Mouse (Mus musculus) adrenal gland, postnatal 25 days (tissue): Measurements from ENCODE around the gene Emp1. TPM values are rescaled to one million over a fixed set of nuclear protein-coding genes. Genes with fewer than 3 reads are reported as not detected.

ENCODE experiments used
- DNase-seq: peaks from one replicate; pipeline ENCODE4 v3.0.0; 2021; ENCODE audit warnings: mixed read lengths
- long read RNA-seq: library from polyadenylated mRNA; stranded (forward); transcript quantifications from one replicate; pipeline ENCODE4 v2.0.0, GENCODE M21; 2021
- total RNA-seq: library from RNA; stranded (reverse); gene quantifications from 2 replicates; pipeline ENCODE4 v1.2.3, GENCODE M21; 2021

Gene Emp1
- 29.8 and 31.3 TPM in 2 replicates for total RNA-seq
- long read RNA-seq, partial matches to known transcripts = 8 of 12 reads
- long read RNA-seq, other reads (novel, unspliced or antisense) = 0 of 12 reads

DNA sequence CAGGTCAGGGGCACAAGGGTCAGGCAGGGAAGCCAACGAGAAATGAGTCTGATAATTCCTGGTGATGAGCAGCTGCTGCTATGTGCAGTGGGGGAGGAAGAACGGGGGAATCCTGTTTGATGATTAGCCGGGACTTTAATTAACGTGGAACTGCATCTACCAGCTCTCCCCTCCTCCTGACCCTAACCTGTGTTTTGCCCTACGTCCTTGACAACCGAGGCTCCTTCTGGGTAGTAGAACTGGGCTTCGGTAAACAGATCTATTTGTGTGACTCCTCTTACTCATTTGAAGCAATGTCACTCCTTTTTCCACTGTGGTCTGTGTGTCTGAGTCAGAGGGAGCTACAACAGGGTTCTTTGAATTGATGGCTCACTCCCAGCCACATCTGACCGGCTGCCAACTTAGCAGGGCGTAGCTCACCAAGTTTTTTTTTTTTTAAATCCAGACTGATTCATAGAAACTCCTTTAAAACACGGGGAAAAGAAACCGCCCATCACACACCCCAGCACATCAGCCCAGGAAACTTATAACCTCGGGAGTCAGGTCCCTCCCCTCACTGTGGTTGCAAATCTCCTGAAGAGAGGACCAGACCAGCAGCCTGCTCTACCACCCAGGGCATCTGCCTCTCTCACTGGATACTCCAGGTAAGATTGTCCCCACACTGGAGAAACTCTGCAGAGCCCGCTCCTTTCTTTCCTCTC, at the start of gene Emp1:
Emp1 (plus strand) TSS at position 87 of the 701 bp plus-strand sequence.
- DNase-seq = peak; percentile 86

DNA sequence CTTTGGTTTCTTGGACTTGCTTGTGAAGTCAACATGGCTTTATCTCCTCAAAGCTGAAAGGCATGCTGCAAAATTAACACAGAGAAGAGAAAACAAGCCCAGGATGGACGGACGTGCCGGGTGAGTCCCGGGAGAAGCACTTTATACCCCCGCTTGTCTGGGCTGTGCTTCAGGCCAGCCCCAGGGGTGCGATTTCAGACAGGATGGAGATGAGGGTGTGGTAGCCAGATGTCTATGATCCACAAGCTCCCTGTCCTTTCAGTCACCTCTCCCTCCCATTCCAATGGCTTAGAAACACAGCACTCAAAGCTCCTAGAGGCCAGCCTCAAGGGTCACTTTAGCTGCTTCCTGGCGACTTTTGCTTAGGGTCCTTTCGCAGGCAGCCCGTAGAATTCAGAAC, 48.4 kb upstream of the Emp1 start:
- DNase-seq = no peak

DNA sequence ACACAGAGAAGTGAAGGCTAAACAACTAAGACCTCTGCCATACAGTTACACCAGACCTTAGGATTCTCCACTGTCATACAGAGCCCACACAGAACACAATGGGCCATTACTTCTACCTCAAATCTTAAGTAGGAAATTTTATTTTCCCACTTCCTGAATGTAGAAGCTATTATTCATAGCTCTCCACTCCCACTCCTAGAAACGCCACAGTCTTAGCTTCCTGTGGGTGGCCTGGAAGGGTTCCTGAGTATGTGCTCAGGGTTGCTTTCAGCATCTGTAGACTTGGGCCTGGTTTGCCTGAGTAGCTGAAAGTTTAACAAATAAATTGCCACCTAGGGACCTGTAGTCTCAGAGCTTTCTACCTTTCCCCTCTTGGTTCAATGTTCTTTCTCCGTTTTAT, 46.2 kb upstream of the Emp1 start:
- no peak for DNase-seq

DNA sequence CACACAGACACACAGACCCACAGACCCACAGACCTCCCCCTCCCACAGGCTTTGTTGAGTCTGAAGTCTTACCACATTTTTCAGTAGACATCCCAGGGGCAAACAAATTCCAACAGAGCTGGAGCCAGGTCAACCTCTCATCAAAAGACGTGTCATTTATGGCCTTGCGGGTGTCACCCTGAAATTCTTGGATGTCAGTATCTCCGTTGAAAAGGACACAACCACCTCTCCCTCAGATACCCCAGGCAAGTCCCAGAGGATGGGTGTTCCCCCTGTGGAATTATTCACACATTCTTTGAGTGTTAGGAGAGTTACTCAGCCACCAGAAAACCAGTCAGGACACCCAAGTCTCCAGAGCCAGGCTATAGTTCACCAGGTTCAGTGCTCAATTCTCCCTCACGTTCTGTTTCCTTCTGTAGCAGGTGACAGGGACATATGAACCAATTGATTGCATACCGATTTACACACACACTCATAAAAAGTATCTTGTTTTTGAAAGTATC, 42.9 kb upstream of the Emp1 start:
- DNase-seq = no peak

DNA sequence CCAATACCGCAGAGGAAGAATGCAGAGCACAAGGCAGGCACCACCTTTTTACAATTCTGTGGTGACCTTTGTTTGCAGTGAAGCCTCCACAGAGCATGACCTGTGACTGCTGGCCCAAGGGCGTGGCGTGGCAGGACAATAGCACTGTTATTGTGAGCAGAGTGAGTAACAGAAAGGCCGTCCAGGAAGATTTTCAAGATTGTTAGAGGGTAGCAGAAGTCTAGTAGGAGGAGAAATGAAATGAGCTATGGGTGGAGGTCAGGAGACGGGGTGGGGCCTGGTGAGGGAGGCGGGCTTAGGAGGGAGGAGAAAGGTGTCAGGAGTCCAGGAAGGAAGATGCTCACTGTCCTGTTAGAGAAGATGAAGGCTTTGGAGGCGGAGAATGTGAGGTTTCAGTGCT, 39.6 kb upstream of the Emp1 start:
- DNase-seq = no peak

DNA sequence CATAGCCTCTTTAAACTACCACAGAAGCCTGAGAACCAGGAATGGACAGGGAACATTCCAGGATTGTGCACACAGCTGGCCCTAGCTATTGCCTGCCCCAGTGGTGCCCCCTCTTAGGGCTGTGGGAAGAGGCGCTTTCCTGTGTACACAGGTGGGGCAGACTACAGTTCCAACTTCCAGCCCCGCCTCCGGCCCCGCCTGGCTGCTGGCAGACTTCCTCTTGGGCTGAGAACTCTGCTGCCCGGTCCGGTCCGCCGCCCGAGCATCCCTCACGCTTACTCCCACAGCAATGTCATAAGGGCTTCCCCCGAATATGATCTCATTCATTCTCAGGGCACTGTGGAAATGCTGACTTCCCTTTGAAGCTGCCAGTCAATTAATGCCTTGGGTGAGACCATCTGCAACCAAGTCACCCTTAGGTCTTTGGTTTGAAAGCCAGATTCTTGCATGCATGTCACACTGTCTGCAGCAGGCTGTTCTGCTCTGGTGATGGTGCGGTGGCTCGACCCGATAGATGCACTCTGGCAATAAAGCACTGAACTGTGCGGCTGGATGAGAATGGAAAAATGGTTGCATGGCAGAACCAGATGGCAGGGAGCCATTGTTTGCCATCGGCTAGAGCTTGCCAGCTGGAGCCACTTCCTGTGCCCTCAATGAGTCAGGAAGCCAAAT, 38.9 kb upstream of the Emp1 start:
- DNase-seq = peak; percentile 48

DNA sequence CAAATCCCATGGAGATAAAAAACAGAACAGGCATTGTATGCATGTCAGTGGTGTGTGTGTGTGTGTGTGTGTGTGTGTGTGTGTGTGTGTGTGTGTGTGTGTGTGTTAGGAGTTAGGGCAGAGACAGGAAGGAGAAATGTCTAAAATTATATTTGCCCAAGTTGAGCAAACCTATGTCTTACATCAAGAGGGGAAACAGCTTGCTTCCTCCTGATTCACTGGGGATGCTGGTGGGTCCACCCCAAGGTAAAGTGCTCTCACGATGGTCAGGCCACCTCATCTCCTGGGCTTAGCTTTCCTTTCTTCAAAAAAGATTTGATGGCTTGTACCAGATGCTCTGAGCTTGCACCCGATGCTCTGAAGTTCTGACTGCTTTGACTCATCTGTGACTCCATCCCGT, 38.2 kb upstream of the Emp1 start:
- DNase-seq = no peak

DNA sequence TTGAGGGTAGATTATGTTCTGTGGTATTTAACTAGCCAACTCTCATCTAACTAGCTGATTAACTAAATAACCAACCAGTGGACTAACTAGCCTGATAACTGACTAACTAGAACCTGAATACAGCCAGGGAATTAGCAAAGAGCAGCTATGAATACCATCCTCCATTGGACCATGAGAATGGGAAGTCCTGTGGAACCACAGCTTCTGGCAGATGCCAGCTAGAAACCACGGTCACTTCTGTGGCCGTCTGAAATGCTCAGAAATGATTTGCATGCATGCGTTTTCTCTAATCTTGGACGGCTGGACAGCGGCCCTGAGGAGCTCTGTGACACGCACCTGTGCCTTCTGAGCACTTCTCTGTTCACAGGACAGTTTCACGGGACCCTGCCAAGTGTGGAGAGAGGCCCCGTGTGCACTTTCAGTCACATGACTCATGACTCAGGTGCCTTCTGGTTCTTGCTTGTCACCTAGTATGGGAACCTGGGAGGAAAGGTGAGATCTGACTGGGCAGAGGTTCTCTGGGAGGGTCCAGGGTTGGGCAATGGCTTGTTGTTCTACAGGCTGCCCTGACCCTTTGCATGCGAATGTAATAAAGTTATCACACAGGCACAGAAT, 37.6 kb upstream of the Emp1 start:
- DNase-seq = no peak

DNA sequence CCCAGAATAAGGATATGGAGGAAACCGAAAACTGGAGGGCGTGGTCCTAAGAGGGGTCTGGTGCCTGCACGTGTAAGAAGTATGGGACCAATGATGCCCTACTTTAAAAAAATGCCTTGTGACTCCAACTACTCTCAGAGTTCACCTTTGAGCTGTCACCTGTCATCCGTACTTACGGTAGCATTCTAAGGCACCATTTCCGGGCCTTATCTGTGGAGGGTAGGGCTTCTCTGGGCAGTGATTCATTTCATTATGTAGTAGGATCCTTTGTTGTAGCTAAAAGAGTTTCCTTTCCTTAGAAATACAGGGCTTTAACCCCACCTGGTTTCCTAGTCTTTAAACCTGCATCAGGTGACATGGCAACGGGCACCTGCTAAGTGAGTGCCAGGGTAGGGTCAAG, 35.5 kb upstream of the Emp1 start:
- DNase-seq = no peak

DNA sequence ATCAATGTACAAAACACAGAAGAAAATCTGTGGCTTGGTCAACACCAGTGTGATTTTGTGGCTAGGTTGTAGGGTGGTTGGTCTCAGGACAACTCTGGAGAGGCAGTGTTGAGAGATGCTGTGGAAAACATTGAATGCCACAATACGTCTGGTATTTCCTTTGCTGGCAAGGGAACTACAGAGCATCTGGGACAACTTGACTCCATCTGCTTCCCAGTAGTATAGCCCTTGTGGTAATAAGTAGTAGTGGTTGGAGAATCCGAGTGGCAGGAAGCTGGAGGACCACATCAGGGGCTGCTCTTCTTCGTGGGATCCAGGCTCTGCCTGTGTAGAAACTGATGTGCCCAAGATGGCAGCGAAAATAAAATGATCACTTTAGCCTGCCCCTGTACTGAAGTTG, 30.4 kb upstream of the Emp1 start:
- DNase-seq = no peak

DNA sequence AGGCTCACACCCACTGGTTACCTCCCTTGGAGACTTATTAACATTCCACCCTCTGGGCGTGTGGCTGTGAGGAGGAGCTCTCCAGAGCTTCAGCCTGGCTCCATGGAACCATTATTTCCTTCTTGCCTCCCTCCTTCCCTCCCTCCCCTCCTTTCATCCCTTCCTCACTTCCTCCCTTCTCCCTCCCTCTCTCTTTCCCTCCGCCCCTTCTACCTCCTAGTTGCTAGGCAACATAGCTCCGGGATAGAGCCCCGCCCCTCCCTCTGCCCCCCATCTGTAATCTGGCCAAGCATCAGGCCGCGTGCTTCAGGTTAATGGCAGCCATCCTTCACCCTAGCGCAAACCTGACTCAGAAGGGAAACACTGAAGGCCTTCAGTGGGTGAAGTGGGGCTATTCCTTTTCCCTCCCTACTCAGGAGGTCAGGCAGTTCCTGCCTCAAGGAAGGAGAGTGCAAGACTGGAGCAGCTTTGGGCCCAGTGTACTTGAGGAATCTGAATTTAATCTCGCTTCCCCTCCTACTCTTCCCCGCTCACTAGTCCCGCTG, 29.5 kb upstream of the Emp1 start:
- DNase-seq = no peak

DNA sequence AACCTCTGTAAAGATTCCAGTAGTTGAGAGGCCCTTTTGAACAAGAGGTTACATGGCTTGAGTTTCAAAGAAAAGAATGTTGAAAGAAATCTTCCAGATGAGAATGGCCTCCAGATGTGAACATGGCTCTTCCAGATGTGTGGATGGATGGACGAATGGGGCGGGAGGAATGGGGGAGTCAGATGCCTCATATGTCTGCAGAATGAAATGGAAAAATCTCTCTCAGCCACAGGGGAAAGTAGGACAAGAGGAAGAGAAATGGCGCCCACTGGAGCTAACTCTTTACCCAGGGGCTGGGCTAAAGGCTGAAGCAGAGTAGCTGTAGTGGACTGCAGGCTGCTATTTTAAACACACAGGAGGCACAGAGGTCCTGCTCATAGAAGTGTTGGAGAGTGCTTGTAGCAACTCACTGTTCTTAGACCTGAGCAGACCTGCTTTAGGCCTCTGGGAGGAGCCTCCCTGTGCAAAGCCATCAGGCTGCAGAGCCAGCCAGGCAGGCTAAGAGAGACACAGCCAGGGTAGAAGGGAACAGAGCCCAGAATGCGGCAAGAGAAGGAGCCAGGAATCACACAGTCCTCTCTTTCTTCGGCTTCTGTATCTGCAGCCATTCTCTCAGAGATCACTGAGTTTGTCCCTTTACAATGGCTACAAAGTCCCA, 28.2 kb upstream of the Emp1 start:
- DNase-seq = no peak

DNA sequence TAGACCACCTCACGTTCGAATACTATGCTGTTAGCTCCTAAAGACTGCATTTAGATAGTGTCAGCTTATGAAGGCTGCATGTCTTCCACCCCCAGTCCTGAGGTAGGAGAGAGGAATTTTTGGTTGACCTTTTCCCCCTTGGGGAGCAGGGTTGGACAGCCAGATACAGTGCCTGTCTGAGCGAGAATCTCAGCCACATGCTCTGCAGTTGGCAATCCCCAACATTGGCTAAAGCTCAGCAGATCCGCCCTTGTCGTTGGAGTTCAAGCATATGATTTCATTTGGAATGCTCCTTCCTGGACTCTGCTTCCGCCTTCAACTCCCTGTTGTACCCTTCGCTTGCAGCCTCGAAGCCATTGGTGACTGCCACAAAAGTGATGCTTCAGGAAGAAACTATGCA, 26.0 kb upstream of the Emp1 start:
- DNase-seq = no peak

DNA sequence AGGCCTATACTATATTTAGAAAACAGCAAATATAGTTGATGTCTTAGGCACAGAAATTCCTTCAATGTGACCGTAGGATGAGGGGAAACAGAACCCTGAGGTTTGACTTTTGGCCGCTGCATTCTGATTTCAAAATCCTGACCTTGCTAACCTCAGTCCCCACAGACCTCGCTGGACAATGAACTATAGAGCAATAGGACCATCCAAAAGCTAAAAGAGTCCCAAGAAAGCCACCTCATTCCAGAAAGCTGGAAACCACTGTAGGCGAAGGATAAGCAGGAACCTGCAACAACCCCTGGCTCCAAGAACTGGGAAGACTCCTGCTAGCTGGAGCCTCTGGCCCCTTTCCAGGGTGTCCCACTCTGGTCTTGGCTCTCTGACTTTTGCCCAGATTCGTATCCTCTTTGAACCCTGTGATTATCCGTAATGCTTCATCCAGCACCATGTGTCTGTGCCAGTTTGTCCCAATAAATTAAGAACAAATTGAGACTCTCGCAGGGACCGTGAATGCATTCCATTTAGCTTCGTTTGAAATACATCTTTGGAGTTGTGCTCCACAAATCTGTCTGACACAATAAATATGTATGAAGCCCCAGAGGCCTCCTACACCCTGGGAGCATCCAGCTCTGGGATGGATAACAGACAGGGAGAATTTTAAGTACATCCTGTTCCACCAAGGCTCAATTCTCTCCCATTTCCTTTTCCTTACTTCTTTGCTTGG, 21.8 kb upstream of the Emp1 start:
- no peak for DNase-seq

DNA sequence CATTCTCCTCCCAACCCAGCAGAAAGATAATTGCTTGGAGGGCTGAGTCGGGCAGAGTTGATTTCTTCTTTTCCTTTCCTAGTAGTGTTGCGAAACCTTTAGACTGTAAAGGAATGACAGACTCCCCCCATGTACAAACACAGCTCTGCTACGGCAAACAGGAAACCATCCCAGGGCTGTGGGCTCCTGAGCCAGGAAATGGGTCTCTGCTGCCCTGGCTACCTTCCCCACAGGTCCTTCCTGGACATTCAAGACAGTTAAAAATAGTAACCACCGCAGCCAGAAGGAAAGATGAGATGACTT, 21.3 kb upstream of the Emp1 start:
- DNase-seq = no peak

DNA sequence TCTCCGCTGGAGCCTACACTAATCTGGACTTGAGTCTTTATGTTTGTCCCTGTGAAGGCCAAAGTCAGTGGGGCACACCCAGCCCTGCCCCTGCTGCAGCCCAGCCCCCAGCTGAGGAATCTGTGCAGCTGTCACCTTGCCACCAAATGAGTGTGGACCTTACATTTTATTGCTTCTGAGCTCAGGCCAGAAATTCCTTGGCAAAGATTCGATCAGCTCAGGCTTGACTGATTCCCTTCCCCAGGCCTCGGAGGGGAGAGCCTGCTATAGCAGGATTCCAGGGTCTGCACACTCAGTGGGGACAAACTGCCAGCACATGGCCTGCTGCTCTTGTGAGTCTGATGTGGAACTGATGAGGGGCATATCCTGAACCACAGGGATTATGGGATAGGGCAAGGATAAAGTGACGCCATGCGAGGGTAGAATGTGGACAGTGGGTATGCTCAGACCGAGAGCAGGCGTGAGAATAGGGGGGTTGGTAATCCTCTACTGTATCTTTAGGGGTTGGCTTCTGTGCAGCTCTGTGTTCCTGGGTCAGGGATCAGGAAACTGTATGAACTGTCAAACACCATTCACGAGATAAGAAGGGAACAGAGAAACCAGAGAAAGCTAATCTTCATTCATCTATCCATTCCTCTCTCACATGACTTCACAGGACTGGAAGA, 10.6 kb upstream of the Emp1 start:
- no peak for DNase-seq

DNA sequence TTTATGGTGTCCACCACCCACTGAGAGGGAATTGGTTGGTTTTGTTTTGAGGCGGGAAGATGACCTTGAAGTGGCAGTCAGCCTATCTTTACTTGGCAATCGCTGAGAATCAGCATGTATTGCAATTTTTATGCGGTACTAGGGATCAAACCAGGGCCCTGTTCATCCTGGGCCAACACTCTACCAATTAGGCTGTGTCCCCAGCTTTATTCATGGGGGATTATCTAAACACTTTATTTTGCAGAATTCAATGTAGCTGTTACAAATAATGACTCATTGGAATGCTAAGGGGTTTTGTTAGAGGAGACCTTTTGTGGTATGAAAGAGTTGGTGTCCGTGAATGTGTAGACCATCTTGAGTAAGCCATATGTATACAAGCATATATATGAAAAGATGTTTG, 9.8 kb upstream of the Emp1 start:
- no peak for DNase-seq

DNA sequence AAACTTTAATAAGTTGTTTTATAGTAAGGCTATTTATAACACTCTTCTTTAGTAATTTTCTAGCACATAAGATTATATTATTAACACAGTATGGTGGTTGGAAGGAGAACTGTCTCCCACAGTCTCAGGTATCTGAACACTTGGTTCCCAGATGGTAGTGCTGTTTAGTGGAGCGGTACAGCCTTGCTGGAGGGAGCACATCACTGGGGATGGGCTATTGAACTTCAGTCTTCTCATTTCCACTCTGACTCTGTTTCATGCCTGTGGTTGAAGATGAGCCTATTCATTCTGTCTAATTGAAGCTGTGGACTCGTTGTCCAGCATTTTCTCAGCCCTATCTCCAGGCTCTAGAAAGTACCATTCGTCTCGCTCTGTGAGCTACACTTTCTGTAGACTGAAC, 7.4 kb upstream of the Emp1 start:
- no peak for DNase-seq

DNA sequence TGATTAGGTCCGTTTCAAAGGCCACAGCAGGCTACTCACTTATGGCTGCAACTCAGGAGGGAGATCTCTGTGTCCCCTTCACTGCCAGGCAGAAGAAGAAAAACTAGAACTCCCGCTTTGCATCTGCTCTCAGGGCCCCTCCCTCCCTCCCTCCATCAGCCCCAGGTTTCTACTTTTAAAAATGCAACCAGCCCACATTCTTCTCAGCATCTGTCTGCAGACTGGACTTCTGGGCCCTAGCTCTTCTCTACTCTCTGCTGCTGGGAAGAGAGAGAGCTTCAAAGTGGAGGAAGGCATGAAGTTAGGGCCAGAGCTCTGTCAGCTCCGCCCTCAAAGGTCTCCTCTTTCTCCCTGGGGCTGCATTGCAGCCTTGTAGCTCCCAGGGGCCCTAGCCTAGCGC, 2.0 kb upstream of the Emp1 start:
- DNase-seq = no peak

DNA sequence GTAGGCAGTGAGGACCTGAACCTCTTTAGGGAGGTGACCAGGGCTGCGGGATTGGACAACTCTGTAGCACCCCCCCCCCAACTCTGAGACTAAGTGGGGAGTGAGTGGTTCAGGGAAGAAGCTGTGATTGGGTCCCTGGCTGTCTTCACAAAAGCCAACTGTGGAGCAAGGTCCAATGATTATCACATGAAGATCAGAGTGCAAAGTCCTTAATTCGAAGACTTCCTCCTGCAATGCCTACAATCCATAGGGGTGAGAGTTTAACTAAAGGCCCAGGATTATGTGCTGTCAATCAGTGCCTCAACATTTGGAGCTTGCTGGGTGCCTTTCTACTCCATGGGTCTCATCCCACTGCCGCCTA, 267 bp upstream of the Emp1 start:
- no peak for DNase-seq

DNA sequence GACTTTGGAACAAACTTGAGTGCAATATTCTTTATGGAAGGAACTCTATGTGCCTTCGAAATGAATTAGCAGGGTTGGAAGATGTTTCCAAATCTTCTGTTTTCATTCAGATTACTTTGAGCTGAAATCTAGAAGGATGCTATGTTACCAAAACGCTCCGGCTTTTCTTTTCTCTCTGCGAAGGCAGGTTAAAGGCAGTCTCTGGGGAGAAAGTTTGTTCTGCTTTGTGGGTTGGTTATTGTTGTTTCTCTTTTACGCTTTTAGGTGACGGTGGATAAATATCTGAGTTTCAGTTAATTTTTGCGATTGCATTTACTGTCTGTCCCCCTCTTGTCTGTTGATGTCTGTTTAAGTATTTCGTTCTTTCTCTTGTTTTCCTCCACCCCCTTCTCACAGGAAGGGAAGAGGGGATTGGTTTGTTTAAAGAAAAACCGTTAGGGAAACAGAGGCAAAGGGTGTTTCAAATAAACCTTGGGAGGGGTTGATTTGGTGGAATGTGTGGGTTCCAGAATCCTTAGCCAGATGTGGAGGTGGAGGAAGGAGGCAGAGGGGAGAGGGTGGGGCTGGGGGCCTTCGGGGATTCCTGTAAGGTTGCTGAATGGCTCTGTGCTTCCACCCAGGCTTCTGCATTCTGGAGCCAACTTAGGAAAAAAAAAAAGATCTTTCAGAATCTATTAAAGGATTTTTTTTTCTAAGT, 1.1 kb downstream of the Emp1 start:
- DNase-seq = no peak
